Mouse (Mus musculus): Measurements from ENCODE around the gene Slc10a4.

- TF ChIP-seq POLR2A (IDR thresholded peaks at IDR 0.05; ENCODE audit: insufficient read depth, low read depth, low read length) = no peak
- TF ChIP-seq CTCF (IDR thresholded peaks at IDR 0.05; ENCODE audit: insufficient read depth, low read depth, low read length) = no peak
Observed at GRCm38 (mm10) chr5:72974602-72975001, 32.1 kb upstream of the Slc10a4 start, which contains the start of gene Gm10135.

All from olfactory bulb, adult 2 months (tissue).